Mouse (Mus musculus): ENCODE results near the gene Wdr59. TPM values are rescaled to one million over a fixed set of nuclear protein-coding genes. Genes with fewer than 3 reads are reported as not detected.
A peak's percentile ranks its signal among the peaks of the same experiment; 100 is the strongest.
"Not testable (repeated sequence)": the region's sequence is repeated elsewhere in the genome, so short reads cannot be mapped to it uniquely, and the experiment has no call there.

Gene Wdr59
- polyA plus RNA-seq, 1 experiment = not detected

- 71% methylated on average over 8 of the region's 8 CpGs for WGBS
- Histone ChIP-seq H3K27ac (ENCODE audit: insufficient read depth, low read depth, low read length) (no peak overlapping the region), H3K4me3 (ENCODE audit: insufficient read depth, low read depth, low read length) (no peak overlapping the region), H3K4me1 (ENCODE audit: control insufficient read depth, insufficient read depth, low read length) (peaks cover 21% of the 10 kb centered on the region)
- TF ChIP-seq CTCF (IDR thresholded peaks at IDR 0.05; ENCODE audit: insufficient read depth, low read depth, low read length) = no peak
- TF ChIP-seq POLR2A (IDR thresholded peaks at IDR 0.05; ENCODE audit: insufficient read depth, low read depth, low read length) = no peak
These were observed 8.4 kb downstream of the Wdr59 start for GRCm38 (mm10) chr8:111513446-111513845.

GRCm38 (mm10) chr8:111512941-111513340, 9.0 kb downstream of the Wdr59 start:
- Histone ChIP-seq H3K4me1 (ENCODE audit: control insufficient read depth, insufficient read depth, low read length) (peaks cover 24% of the 10 kb centered on the region), H3K27ac (ENCODE audit: insufficient read depth, low read depth, low read length) (no peak overlapping the region), H3K4me3 (ENCODE audit: insufficient read depth, low read depth, low read length) (no peak overlapping the region)
- no peak for TF ChIP-seq CTCF (IDR thresholded peaks at IDR 0.05; ENCODE audit: insufficient read depth, low read depth, low read length)
- TF ChIP-seq POLR2A (IDR thresholded peaks at IDR 0.05; ENCODE audit: insufficient read depth, low read depth, low read length) = no peak
- 50% methylated on average over 7 of the region's 7 CpGs for WGBS

GRCm38 (mm10) chr8:111510401-111510800, 11.5 kb downstream of the Wdr59 start:
- Histone ChIP-seq H3K27ac (ENCODE audit: insufficient read depth, low read depth, low read length) (peak overlapping the region; percentile 69), H3K4me3 (ENCODE audit: insufficient read depth, low read depth, low read length) (no peak overlapping the region), H3K4me1 (ENCODE audit: control insufficient read depth, insufficient read depth, low read length) (peaks cover 24% of the 10 kb centered on the region)
- 47% methylated on average over 4 of the region's 4 CpGs for WGBS
- no peak for TF ChIP-seq POLR2A (IDR thresholded peaks at IDR 0.05; ENCODE audit: insufficient read depth, low read depth, low read length)

- H3K4me1 ChIP-seq (ENCODE audit: control insufficient read depth, insufficient read depth, low read length) = peaks cover 24% of the 10 kb centered on the region
- TF ChIP-seq CTCF (IDR thresholded peaks at IDR 0.05; ENCODE audit: insufficient read depth, low read depth, low read length) (no peak), POLR2A (IDR thresholded peaks at IDR 0.05; ENCODE audit: insufficient read depth, low read depth, low read length) (no peak)
- no peak overlapping the region for H3K4me3 ChIP-seq (ENCODE audit: insufficient read depth, low read depth, low read length)
- no peak overlapping the region for H3K27ac ChIP-seq (ENCODE audit: insufficient read depth, low read depth, low read length)
- WGBS = 71% methylated on average over 11 of the region's 11 CpGs
These were observed 12.6 kb downstream of the Wdr59 start for GRCm38 (mm10) chr8:111509278-111509677.

GRCm38 (mm10) chr8:111508566-111508965, 13.3 kb downstream of the Wdr59 start:
- peaks cover 22% of the 10 kb centered on the region for H3K4me1 ChIP-seq (ENCODE audit: control insufficient read depth, insufficient read depth, low read length)
- H3K4me3 ChIP-seq (ENCODE audit: insufficient read depth, low read depth, low read length) = no peak overlapping the region
- 7% methylated on average over 2 of the region's 2 CpGs for WGBS
- H3K27ac ChIP-seq (ENCODE audit: insufficient read depth, low read depth, low read length) = no peak overlapping the region
- TF ChIP-seq POLR2A (IDR thresholded peaks at IDR 0.05; ENCODE audit: insufficient read depth, low read depth, low read length) (no peak), CTCF (IDR thresholded peaks at IDR 0.05; ENCODE audit: insufficient read depth, low read depth, low read length) (no peak)

GRCm38 (mm10) chr8:111501724-111502464, 20.0 kb downstream of the Wdr59 start:
- no peaks in the 10 kb centered on the region for H3K4me1 ChIP-seq (ENCODE audit: control insufficient read depth, insufficient read depth, low read length)
- TF ChIP-seq POLR2A (IDR thresholded peaks at IDR 0.05; ENCODE audit: insufficient read depth, low read depth, low read length) (no peak), CTCF (IDR thresholded peaks at IDR 0.05; ENCODE audit: insufficient read depth, low read depth, low read length) (no peak)

GRCm38 (mm10) chr8:111498249-111498648, 23.6 kb downstream of the Wdr59 start:
- H3K27ac ChIP-seq (ENCODE audit: insufficient read depth, low read depth, low read length); H3K4me3 ChIP-seq (ENCODE audit: insufficient read depth, low read depth, low read length); H3K4me1 ChIP-seq (ENCODE audit: control insufficient read depth, insufficient read depth, low read length): not testable (repeated sequence)
- 90% methylated on average over 6 of the region's 6 CpGs for WGBS

More at GRCm38 (mm10) chr8:111501724-111502464, 20.0 kb downstream of the Wdr59 start:
- Histone ChIP-seq H3K27ac (ENCODE audit: insufficient read depth, low read depth, low read length) (no peak overlapping the region), H3K4me3 (ENCODE audit: insufficient read depth, low read depth, low read length) (no peak overlapping the region)
- 71% methylated on average over 11 of the region's 11 CpGs for WGBS

- Histone ChIP-seq H3K4me1 (ENCODE audit: control insufficient read depth, insufficient read depth, low read length) (peaks cover 2% of the 10 kb centered on the region; the same call in 1 of the 2 replicates), H3K27ac (ENCODE audit: insufficient read depth, low read depth, low read length) (no peak overlapping the region), H3K4me3 (ENCODE audit: insufficient read depth, low read depth, low read length) (no peak overlapping the region)
- 90% methylated on average over 7 of the region's 7 CpGs for WGBS
- TF ChIP-seq CTCF (IDR thresholded peaks at IDR 0.05; ENCODE audit: insufficient read depth, low read depth, low read length) (no peak), POLR2A (IDR thresholded peaks at IDR 0.05; ENCODE audit: insufficient read depth, low read depth, low read length) (no peak)
These were observed 25.6 kb downstream of the Wdr59 start for GRCm38 (mm10) chr8:111496326-111496725.

- 80% methylated on average over 3 of the region's 3 CpGs for WGBS
- H3K4me3 ChIP-seq (ENCODE audit: insufficient read depth, low read depth, low read length) = no peak overlapping the region
- H3K27ac ChIP-seq (ENCODE audit: insufficient read depth, low read depth, low read length) = no peak overlapping the region
- peaks cover 13% of the 10 kb centered on the region for H3K4me1 ChIP-seq (ENCODE audit: control insufficient read depth, insufficient read depth, low read length)
- no peak for TF ChIP-seq CTCF (IDR thresholded peaks at IDR 0.05; ENCODE audit: insufficient read depth, low read depth, low read length)
These were observed 28.7 kb downstream of the Wdr59 start for GRCm38 (mm10) chr8:111493176-111493575.

- no peak overlapping the region for H3K27ac ChIP-seq (ENCODE audit: insufficient read depth, low read depth, low read length)
- TF ChIP-seq POLR2A (IDR thresholded peaks at IDR 0.05; ENCODE audit: insufficient read depth, low read depth, low read length) (no peak), CTCF (IDR thresholded peaks at IDR 0.05; ENCODE audit: insufficient read depth, low read depth, low read length) (no peak)
- H3K4me1 ChIP-seq (ENCODE audit: control insufficient read depth, insufficient read depth, low read length) = peaks cover 14% of the 10 kb centered on the region
- WGBS = 67% methylated on average over 9 of the region's 9 CpGs
- H3K4me3 ChIP-seq (ENCODE audit: insufficient read depth, low read depth, low read length) = no peak overlapping the region
These were observed 29.4 kb downstream of the Wdr59 start for GRCm38 (mm10) chr8:111492508-111492907.
